Mouse (Mus musculus) stomach, embryonic 16.5 days (tissue): ENCODE data around the gene Gpatch1. TPM values are rescaled to one million over a fixed set of nuclear protein-coding genes. Genes with fewer than 3 reads are reported as not detected.

Experiments
- ATAC-seq: fragments of 200-750 bp; cut with Nextera tagmentation; 2 replicates; pipeline ENCODE4 v1.8.0; 2017; ENCODE audit warnings: moderate number of reproducible peaks, moderate TSS enrichment; ENCODE audit not compliant: insufficient read depth, low FRiP score
- H3K27ac ChIP-seq: fragments of 300-500 bp; sonication (generic); 2 replicates; pipeline ENCODE4 v1.5.1; 2014; ENCODE audit warnings: low read length
- H3K27me3 ChIP-seq: fragments of 300-500 bp; sonication (generic); 2 replicates; pipeline ENCODE4 v1.6.1; 2014; ENCODE audit warnings: low read length, control low read depth, mixed read lengths; ENCODE audit not compliant: control insufficient read depth, insufficient read depth
- H3K36me3 ChIP-seq: fragments of 300-500 bp; sonication (generic); 2 replicates; pipeline ENCODE4 v1.6.1; 2014; ENCODE audit warnings: low read length; ENCODE audit not compliant: control insufficient read depth, insufficient read depth
- H3K4me1 ChIP-seq: fragments of 300-500 bp; sonication (generic); 2 replicates; pipeline ENCODE4 v1.6.1; 2014; ENCODE audit warnings: low read length, control low read depth, mixed read lengths; ENCODE audit not compliant: control insufficient read depth, insufficient read depth
- H3K4me2 ChIP-seq: fragments of 300-500 bp; sonication (generic); 2 replicates; pipeline ENCODE4 v1.6.1; 2014; ENCODE audit warnings: low read depth, low read length, mixed read lengths
- H3K4me3 ChIP-seq: fragments of 300-500 bp; sonication (generic); replicated peaks from 2 replicates; pipeline ENCODE4 v1.5.1; 2014; ENCODE audit warnings: mild to moderate bottlenecking, low read length
- H3K9ac ChIP-seq: fragments of 300-500 bp; sonication (generic); 2 replicates; pipeline ENCODE4 v1.6.1; 2014; ENCODE audit warnings: low read length
- H3K9me3 ChIP-seq: fragments of 300-500 bp; sonication (generic); replicated peaks from 2 replicates; pipeline ENCODE4 v1.6.1; 2016; ENCODE audit warnings: low read length, control low read depth; ENCODE audit not compliant: control insufficient read depth
- WGBS: fragments of 180-500 bp; shearing (Covaris S2); extraction: QIAGEN DNeasy Blood & Tissue Kit; methylation state at CpG from one replicate; pipeline ENCODE4 v1.1.7; 2014; 5-methylcytosine and 5-hydroxymethylcytosine counted together
- polyA plus RNA-seq: library from polyadenylated mRNA; unstranded; fragments of >200 nt; fragmentation: Nextera tagmentation; extraction: Ambion mirVana; gene quantifications from 2 replicates; pipeline ENCODE4 v1.2.1, GENCODE M21; 2015

The Gpatch1 gene
- 13.5 and 14.3 TPM in 2 replicates for polyA plus RNA-seq

GRCm38 (mm10) chr7:35317729-35318609 lies at the start of gene Gpatch1:
Gene Gpatch1, minus strand, starts transcription at chr7:35318440.
- Histone ChIP-seq H3K36me3 (no peaks in the 10 kb centered on the region), H3K9ac (peak within 1 kb of the TSS; percentile 81), H3K27ac (peak within 1 kb of the TSS; percentile 29; the same call in 1 of the 2 replicates), H3K4me1 (peaks cover 7% of the 10 kb centered on the region; the same call in 1 of the 2 replicates), H3K4me2 (peak within 1 kb of the TSS; percentile 63), H3K4me3 (peak within 1 kb of the TSS; percentile 93), H3K9me3 (no peaks in the 10 kb centered on the region), H3K27me3 (no peaks in the 10 kb centered on the region)
- WGBS: under 1% methylated on average over 39 of the region's 39 CpGs
- peak; percentile 81 for ATAC-seq

DNA sequence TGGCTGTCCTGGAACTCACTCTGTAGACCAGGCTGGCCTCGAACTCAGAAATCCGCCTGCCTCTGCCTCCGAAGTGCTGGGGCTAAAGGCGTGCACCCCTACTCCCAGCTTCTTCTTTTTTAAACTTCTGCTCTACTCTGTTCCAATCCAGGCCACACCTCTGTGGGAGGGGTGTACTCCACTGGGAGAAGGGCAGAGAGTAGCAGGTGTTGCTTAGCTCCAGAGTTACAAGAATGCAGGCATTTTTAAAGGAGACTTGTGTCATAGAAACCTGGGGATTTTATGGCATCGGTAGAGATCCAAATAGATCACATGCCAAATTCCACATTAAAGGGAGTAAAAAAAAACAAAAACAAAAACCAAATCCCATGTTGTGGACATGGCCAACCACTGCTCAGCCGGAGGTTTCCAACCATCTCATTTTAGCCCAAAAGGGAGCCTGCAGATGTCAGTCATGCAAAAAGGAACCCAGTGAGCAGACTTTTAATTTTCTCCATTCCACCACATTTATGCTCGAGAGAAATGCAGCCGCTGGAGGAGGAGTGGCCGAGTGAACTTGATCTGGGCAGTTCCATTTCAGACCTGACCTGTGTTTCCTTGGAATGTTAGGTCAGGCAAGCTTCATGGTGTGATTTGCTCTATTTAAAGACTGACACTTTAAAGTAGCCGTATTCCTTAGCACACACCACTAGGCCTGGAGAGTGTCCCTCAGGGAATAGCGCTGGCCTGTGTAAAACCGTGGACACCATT lies 47.1 kb upstream of the Gpatch1 start:
- H3K36me3 ChIP-seq: no peaks in the 10 kb centered on the region
- WGBS: 67% methylated on average over 12 of the region's 12 CpGs
- no peaks in the 10 kb centered on the region for H3K4me1 ChIP-seq
- peaks cover 5% of the 10 kb centered on the region for H3K9me3 ChIP-seq
- no peak overlapping the region for H3K4me2 ChIP-seq
- ATAC-seq: no peak
- no peaks in the 10 kb centered on the region for H3K27me3 ChIP-seq
- no peak overlapping the region for H3K9ac ChIP-seq
- no peak overlapping the region for H3K4me3 ChIP-seq
- no peak overlapping the region for H3K27ac ChIP-seq

GRCm38 (mm10) chr7:35362868-35363267 lies 44.6 kb upstream of the Gpatch1 start:
- no peak overlapping the region for H3K27ac ChIP-seq
- no peak overlapping the region for H3K9ac ChIP-seq
- no peaks in the 10 kb centered on the region for H3K36me3 ChIP-seq
- peak; percentile 48; the same call in 1 of the 2 replicates for ATAC-seq
- no peaks in the 10 kb centered on the region for H3K4me1 ChIP-seq
- no peaks in the 10 kb centered on the region for H3K27me3 ChIP-seq
- H3K4me2 ChIP-seq: no peak overlapping the region
- no peaks in the 10 kb centered on the region for H3K9me3 ChIP-seq
- no peak overlapping the region for H3K4me3 ChIP-seq
- 47% methylated on average over 5 of the region's 5 CpGs for WGBS

- no peak overlapping the region for H3K4me2 ChIP-seq
- no peaks in the 10 kb centered on the region for H3K4me1 ChIP-seq
- no peak for ATAC-seq
- H3K4me3 ChIP-seq: no peak overlapping the region
- H3K36me3 ChIP-seq: no peaks in the 10 kb centered on the region
- no peak overlapping the region for H3K9ac ChIP-seq
- H3K27ac ChIP-seq: no peak overlapping the region
- H3K9me3 ChIP-seq: no peaks in the 10 kb centered on the region
- no peaks in the 10 kb centered on the region for H3K27me3 ChIP-seq
- WGBS: 52% methylated on average over 5 of the region's 5 CpGs
Measured at GRCm38 (mm10) chr7:35362253-35362652, 44.0 kb upstream of the Gpatch1 start.

- no peak overlapping the region for H3K4me3 ChIP-seq
- no peak overlapping the region for H3K4me2 ChIP-seq
- H3K4me1 ChIP-seq: no peaks in the 10 kb centered on the region; the same call in 1 of the 2 replicates
- H3K36me3 ChIP-seq: no peaks in the 10 kb centered on the region
- H3K9ac ChIP-seq: no peak overlapping the region
- no peaks in the 10 kb centered on the region for H3K27me3 ChIP-seq
- H3K9me3 ChIP-seq: no peaks in the 10 kb centered on the region
- no peak overlapping the region for H3K27ac ChIP-seq
- WGBS: 81% methylated on average over 12 of the region's 12 CpGs
- no peak for ATAC-seq
Measured at GRCm38 (mm10) chr7:35357621-35358020, 39.4 kb upstream of the Gpatch1 start.

DNA sequence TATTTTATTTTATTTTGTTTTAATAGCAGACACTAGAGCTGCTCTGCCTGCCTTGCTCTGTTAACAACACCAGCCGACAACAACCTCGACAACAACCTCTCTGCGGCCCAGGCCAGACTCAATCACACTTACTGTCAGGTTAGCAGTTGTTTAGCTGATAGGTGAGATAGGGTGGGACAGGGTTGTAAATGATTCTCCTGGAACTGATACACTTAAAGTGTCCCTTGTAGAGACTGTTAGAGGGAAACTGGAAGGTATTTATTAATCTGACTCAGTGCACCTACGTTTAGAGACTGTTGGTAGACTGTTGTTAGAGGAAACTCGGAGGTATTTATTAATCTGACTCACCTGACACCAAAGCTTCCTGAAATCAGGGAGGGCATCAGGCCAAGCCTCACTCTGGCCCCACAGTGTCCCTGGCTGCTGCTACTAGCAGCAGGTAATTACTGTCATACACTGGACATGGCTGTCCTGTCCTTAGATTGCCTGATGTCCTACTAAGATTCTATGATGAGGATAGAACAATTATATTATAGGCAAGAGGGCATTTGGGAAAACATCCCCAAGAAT lies 37.1 kb upstream of the Gpatch1 start:
- H3K9ac ChIP-seq: no peak overlapping the region
- H3K4me3 ChIP-seq: no peak overlapping the region
- WGBS: 31% methylated on average over 5 of the region's 5 CpGs
- H3K4me1 ChIP-seq: no peaks in the 10 kb centered on the region; the same call in 1 of the 2 replicates
- ATAC-seq: peak; percentile 31; the same call in 1 of the 2 replicates
- no peaks in the 10 kb centered on the region for H3K9me3 ChIP-seq
- H3K4me2 ChIP-seq: no peak overlapping the region
- no peaks in the 10 kb centered on the region for H3K36me3 ChIP-seq
- 0 out of 2 replicates have a peak overlapping the region, but pooled peaks have one; percentile 40 for H3K27ac ChIP-seq
- no peaks in the 10 kb centered on the region for H3K27me3 ChIP-seq

- Histone ChIP-seq H3K9me3 (no peaks in the 10 kb centered on the region), H3K9ac (no peak overlapping the region), H3K4me3 (no peak overlapping the region), H3K27ac (no peak overlapping the region), H3K36me3 (no peaks in the 10 kb centered on the region), H3K4me1 (no peaks in the 10 kb centered on the region; the same call in none of the 2 replicates), H3K27me3 (no peaks in the 10 kb centered on the region), H3K4me2 (no peak overlapping the region)
- ATAC-seq: no peak
- WGBS: 93% methylated on average over 15 of the region's 15 CpGs
Measured at GRCm38 (mm10) chr7:35353306-35353705, 35.1 kb upstream of the Gpatch1 start.

DNA sequence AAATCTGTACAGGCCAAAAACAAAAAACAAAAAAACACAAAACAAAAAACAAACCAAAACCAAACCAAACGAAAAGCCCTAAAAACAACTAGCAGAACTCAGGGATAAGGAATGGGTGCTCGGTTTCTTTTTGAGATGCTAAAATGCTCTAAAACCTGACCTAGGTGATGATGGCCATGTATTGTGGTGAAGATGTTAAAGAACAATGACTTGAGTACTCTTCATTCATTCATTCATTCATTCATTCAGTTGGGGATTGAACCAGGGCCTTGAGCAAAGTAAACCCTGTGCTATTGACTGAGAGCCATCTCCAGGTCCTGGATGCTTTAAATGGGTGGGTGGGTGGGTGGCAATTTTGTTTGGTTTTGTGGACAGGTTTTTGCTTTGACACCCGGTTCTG lies 32.9 kb upstream of the Gpatch1 start:
- no peak for ATAC-seq
- Histone ChIP-seq H3K27ac (no peak overlapping the region), H3K27me3 (no peaks in the 10 kb centered on the region), H3K36me3 (no peaks in the 10 kb centered on the region), H3K4me1 (no peaks in the 10 kb centered on the region; the same call in none of the 2 replicates), H3K4me2 (no peak overlapping the region), H3K9me3 (no peaks in the 10 kb centered on the region), H3K4me3 (no peak overlapping the region), H3K9ac (no peak overlapping the region)
- 94% methylated on average over 3 of the region's 3 CpGs for WGBS
